Mouse (Mus musculus) neural tube, embryonic 10.5 days (tissue): ENCODE measurements around the gene Rpl11.
"Not testable (repeated sequence)": the region's sequence is repeated elsewhere in the genome, so short reads cannot be mapped to it uniquely, and the experiment has no call there.

Experiments
- DNase-seq: peaks from one replicate; pipeline ENCODE4 v3.0.0-alpha.2; 2017; ENCODE audit warnings: low spot score; ENCODE audit errors: extremely low spot score

Rpl11 gene

GRCm38 (mm10) chr4:136053247-136053596 lies at the start of gene Rpl11:
Rpl11 (minus strand) TSS chr4:136053428.
- DNase-seq: peak; percentile 96

DNA sequence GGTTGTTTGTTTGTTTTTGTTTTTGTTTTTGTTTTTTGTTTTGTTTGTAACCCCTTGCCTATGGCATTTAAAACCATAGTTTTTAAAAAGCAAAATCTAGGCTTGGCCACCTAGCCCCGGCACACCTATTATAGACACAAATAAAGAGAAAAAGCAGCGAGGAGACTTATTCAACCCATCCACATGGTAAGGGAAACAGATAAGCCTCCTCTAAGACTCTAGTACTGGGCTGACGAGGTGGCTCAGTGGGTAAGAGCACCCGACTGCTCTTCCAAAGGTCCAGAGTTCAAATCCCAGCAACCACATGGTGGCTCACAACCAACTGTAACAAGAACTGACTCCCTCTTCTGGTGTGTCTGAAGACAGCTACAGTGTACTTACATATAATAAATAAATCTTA lies 48.5 kb upstream of the Rpl11 start:
- DNase-seq: not testable (repeated sequence)

GRCm38 (mm10) chr4:136100396-136101070 lies 47.3 kb upstream of the Rpl11 start:
- DNase-seq: no peak

- no peak for DNase-seq
Observed at GRCm38 (mm10) chr4:136098446-136098845, 45.2 kb upstream of the Rpl11 start.

- no peak for DNase-seq
Observed at GRCm38 (mm10) chr4:136096446-136097113, 43.4 kb upstream of the Rpl11 start.

- DNase-seq: no peak
Observed at GRCm38 (mm10) chr4:136095490-136096105, 42.4 kb upstream of the Rpl11 start.

DNA sequence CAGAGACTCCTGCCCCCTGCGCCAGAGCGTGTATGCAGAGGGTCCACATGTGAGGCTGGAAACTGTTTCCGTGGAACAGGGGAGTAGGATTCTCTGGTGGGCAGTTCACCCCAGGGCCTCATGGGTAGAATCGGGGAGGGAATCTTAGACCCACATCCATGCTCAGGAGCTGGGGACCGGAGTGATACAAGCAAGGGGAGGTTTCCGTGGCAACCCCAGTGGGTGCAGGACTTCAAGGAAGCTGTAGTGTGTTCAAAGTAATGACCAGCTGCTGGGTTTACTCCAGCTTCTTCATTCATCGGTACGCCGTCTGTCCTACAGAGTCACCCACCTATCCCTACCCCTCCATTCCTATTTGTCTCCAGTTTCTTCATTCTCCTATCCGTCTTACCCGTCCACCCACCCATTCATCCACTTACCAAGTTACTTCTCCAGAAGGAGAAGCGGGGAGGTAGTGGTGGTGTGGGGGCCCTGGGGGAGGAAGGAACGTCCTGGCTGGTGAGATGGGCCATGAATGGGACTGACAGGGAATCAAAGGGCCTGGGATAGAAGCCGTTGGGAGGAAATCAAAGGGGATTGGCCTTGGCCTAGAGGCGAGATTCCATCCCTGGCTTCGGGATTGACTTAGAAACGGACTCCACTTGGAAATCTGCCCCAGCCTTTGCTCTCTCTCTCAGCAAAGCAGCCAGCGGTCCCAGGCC lies 41.4 kb upstream of the Rpl11 start:
- no peak for DNase-seq

- no peak for DNase-seq
Observed at GRCm38 (mm10) chr4:136092498-136092897, 39.3 kb upstream of the Rpl11 start.

DNA sequence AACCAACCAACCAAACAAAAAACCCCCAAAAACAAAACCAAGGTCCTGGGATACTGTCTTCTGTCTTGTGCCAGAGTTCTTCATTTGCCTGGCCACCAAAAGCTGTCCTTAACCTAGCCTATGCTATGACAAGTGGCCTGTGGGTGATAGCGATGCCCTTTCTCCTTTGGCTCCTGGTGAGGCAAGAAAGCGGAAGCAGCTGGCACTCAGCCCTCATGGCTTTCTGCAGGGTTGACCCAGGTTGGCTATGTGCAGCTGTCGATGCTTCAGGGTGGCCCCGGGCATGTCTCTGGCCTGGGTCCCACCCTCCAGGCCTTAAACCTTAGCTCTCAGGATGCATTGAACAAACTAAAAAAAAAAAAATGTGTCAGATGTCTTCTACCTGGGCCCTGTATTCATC lies 38.1 kb upstream of the Rpl11 start:
- DNase-seq: no peak

- no peak for DNase-seq
Observed at GRCm38 (mm10) chr4:136089748-136090583, 36.7 kb upstream of the Rpl11 start.

GRCm38 (mm10) chr4:136088971-136089747 lies 35.9 kb upstream of the Rpl11 start:
- DNase-seq: no peak

DNA sequence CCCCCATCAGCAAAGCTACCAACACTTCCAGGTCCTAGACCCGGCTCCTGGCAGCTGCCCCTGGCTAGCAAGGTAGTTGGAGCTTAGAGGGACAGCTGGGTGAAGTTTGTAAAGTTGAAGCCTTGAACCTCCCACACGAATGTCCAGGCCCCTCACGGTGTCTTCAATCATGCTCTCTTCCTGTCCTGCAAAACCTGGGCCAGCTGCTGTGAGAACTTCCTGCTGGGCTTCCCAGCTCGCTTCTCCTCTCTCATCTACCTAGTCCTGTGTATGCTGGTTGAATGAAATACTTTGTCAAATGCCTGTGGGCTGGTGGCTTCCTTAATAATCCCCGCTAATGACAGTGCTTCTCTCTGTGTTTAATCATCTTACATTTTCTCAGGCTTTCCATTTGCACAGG lies 35.1 kb upstream of the Rpl11 start:
- no peak for DNase-seq

- no peak for DNase-seq
Observed at GRCm38 (mm10) chr4:136087261-136087660, 34.0 kb upstream of the Rpl11 start.

DNA sequence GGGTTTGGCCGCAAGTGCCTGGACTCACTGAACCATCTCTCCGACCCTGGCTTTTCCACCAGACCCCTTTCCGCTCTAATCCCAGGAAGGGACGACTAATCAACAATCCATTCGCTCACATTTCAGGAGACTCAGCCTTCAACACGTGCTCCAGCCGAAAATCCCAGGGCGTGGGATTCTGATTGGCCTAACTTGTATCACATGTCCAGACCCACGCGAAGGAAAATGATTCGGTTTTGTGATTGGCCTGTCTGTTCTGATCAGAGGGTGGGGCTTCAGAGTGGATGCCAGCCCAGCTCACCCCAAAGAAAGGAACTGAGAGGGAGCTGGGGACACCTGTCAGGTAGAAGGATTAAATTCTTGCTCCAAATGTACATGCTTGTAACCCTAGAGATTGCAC lies 31.6 kb upstream of the Rpl11 start:
- DNase-seq: no peak

GRCm38 (mm10) chr4:136083269-136084105 lies 30.3 kb upstream of the Rpl11 start:
- no peak for DNase-seq

DNA sequence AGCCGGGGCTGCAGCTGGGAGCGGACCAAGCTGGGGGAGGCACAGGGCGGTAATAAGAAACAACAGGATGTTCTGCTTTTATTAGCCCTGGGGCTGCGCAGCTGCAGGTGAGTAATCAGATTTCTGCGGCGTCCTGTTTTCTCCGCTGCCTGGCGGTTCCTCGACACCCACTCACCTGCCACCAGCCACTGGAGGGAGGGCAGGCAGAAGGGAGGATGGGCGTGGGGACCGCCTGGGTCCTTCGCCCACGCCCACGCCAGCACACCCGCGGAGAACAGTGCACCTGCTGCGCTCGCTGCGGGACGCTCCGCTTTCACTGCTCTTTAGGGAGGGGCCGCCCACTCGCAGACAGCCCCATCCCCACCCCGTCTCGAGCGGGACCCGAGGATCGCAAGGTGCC lies 28.5 kb upstream of the Rpl11 start:
- DNase-seq: no peak

- DNase-seq: no peak
Observed at GRCm38 (mm10) chr4:136078649-136079048, 25.4 kb upstream of the Rpl11 start.

GRCm38 (mm10) chr4:136076776-136077538 lies 23.7 kb upstream of the Rpl11 start:
- DNase-seq: no peak

DNA sequence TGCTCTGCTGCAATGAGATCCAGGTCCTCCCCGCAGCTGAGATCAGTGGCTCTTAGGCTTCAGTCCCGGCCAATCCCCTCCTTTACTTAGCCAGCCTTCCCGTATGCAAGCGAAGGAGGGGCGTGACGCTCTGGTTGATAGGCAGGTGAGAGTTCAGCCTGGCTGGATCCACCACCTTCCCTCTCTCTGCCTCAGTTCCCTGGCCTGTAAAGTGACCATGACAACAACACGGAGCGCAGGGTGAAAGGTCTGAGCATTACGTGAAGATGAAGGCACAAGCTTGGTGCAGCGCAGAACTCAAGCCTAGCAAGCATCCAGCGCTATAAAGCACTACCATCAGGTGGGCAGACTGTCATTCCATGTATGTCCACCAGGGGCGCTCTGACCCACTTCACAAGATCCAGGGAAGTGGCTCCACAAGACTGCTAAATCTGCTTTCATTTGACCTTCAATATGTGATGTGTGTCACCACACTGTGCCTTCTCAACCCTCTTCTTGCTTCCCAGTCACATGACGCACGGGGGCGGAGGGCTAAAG lies 18.0 kb upstream of the Rpl11 start:
- DNase-seq: peak; percentile 88
